Mouse (Mus musculus): Measurements from ENCODE around the gene Kcnip4. TPM values are rescaled to one million over a fixed set of nuclear protein-coding genes. Genes with fewer than 3 reads are reported as not detected.
A peak's percentile ranks its signal among the peaks of the same experiment; 100 is the strongest.

The Kcnip4 gene
- polyA plus RNA-seq, 1 experiment from 2014 or later: 0.51 TPM

DNA sequence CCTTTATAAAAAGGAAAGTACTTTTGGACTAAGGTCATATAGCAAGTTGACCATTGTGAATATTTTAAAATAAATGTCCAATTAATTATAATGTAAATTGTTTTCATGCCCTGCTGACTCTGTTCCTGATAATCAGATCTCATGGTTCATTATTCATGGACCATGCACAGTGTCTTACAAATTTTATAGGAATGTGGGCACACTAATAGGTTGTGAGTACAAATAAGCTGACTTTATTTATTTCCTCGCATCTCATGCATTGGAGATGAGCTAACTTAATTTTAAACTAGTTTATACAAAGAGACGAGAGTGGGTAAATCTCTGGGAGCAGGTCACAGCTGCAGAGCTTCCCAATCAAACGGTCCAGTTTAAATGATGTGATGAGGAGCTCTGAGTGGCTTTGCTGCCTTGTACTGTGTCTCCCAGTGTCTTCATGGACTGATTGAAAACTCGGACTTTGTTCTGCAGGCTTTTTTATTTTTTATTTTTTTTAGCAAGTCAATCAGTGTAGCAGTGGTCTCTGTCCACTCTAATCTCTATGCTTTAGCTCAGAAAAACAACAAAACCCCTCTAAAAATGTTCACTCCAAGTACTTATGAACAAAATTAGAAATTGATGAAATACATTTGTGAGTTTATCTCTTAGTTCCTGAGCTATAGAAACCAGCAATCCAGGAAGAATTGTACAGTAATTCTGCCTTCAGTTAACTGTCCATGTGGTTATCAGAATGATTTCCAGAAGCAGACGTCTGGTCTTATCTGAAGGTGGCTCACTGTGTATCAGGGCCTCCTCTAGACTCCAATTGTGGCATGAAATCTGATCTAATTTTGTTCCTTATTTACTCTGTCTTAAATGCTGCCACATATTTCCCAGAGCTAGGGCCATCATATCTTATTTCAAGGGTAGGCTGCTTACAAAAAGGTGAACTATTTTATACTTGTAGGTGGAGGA is 979.6 kb downstream of the Kcnip4 start:
- WGBS: 45% methylated on average over 5 of the region's 5 CpGs
- no peaks in the 10 kb centered on the region for H3K27me3 ChIP-seq (replicated peaks)
- no peak overlapping the region for H3K4me3 ChIP-seq
- no peaks in the 10 kb centered on the region for H3K4me1 ChIP-seq
- no peaks in the 10 kb centered on the region for H3K36me3 ChIP-seq
- no peaks in the 10 kb centered on the region for H3K9me3 ChIP-seq
- no peak overlapping the region for H3K9ac ChIP-seq
- H3K4me2 ChIP-seq: no peak overlapping the region
- ATAC-seq (ENCODE audit: extremely low read depth, insufficient number of reproducible peaks, low FRiP score, low TSS enrichment): no peak
- no peak overlapping the region for H3K27ac ChIP-seq (replicated peaks)

DNA sequence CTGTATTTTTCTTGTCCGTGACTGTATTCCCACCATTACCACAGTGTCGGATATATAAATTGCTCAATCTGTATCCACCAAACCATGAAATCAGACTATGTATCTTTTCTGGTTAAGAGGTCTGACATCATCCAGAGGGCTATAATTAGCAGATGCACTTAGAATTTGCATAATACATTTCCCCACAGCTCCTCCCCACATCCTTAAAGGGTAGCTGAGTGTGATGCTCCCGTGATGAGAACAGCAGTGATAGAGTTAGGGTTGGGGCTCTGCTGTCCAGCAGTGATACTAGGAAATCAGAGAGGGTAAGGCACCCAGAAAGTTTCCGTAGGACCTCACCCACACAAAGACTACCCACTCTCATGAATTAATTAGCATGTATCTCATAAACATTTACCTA is 1006.7 kb downstream of the Kcnip4 start:
- H3K4me2 ChIP-seq: no peak overlapping the region
- no peak for ATAC-seq (ENCODE audit: extremely low read depth, insufficient number of reproducible peaks, low FRiP score, low TSS enrichment)
- no peak overlapping the region for H3K9ac ChIP-seq
- no peaks in the 10 kb centered on the region for H3K9me3 ChIP-seq
- H3K36me3 ChIP-seq: no peaks in the 10 kb centered on the region
- no peak overlapping the region for H3K27ac ChIP-seq (replicated peaks)
- 76% methylated on average over 4 of the region's 4 CpGs for WGBS
- no peak overlapping the region for H3K4me3 ChIP-seq
- no peaks in the 10 kb centered on the region for H3K4me1 ChIP-seq
- H3K27me3 ChIP-seq (replicated peaks): no peaks in the 10 kb centered on the region

DNA sequence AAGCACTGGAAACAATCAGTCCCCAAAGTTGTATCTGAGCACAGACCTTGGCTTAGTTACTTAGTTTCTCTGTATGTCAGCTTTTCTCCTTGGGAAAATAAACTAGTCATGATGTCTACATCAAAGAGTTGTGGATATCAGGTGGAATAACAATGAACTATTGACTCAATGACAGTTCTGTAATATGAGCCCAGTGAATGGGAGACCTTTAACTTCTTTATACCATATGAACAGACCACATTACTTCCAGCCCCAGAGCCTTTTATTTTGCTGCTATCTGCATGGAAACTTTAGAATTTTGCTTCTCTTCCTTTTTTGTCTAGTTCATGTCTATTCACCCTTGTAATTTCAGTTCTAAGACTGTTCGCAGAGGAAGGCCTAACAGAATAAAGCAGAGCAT is 1011.4 kb downstream of the Kcnip4 start:
- no peak for ATAC-seq (ENCODE audit: extremely low read depth, insufficient number of reproducible peaks, low FRiP score, low TSS enrichment)
- no peak overlapping the region for H3K9ac ChIP-seq
- H3K36me3 ChIP-seq: no peaks in the 10 kb centered on the region
- no peaks in the 10 kb centered on the region for H3K27me3 ChIP-seq (replicated peaks)
- H3K4me1 ChIP-seq: peaks cover 12% of the 10 kb centered on the region
- no peaks in the 10 kb centered on the region for H3K9me3 ChIP-seq
- no peak overlapping the region for H3K4me2 ChIP-seq
- 71% methylated on average over 1 of the region's 1 CpGs for WGBS
- H3K4me3 ChIP-seq: no peak overlapping the region
- no peak overlapping the region for H3K27ac ChIP-seq (replicated peaks)

DNA sequence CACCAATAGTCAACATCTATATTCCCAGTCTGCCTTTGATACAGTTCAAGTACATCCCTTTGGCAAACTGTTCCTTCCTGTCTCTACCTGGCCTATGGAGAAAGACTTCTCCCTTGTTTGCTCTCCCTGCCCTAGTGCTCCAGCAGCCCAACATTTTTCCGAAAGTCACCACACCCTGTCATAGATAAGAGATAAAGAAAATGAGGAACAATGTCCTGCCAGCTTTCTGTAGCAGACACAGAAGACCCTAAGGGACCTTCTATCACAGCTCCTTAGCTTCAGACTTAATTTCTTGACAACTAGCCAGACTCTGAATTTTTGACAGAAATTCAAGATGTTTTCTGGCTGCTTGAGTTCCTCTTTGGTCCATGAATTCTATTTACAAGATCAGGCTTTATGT is 1013.4 kb downstream of the Kcnip4 start:
- peaks cover 12% of the 10 kb centered on the region for H3K4me1 ChIP-seq
- no peak overlapping the region for H3K4me3 ChIP-seq
- no peak overlapping the region for H3K27ac ChIP-seq (replicated peaks)
- H3K36me3 ChIP-seq: no peaks in the 10 kb centered on the region
- no peak overlapping the region for H3K4me2 ChIP-seq
- WGBS: 13% methylated on average over 1 of the region's 1 CpGs
- H3K27me3 ChIP-seq (replicated peaks): no peaks in the 10 kb centered on the region
- H3K9me3 ChIP-seq: no peaks in the 10 kb centered on the region
- H3K9ac ChIP-seq: no peak overlapping the region
- ATAC-seq (ENCODE audit: extremely low read depth, insufficient number of reproducible peaks, low FRiP score, low TSS enrichment): no peak

DNA sequence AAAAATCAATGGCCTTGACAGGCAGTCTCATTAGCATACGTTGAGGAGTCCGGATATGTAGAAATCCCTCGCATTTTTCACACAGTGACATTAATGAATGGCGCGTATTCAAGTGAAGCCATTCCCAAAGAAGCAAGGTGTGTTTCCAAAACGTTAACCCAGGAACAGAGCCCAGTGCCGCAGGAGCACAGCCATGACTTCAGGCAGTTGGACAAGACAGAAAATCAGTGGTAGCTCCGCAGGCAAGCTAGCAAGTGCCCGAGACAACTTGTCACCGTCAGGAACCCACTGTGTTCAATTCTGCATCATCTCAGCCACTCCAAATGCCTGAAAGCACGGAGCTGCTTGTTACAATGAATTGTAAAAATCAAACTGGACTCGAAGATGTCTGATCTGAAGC is 1014.5 kb downstream of the Kcnip4 start:
- H3K4me2 ChIP-seq: no peak overlapping the region
- 71% methylated on average over 12 of the region's 12 CpGs for WGBS
- no peaks in the 10 kb centered on the region for H3K27me3 ChIP-seq (replicated peaks)
- H3K9me3 ChIP-seq: no peaks in the 10 kb centered on the region
- no peak for ATAC-seq (ENCODE audit: extremely low read depth, insufficient number of reproducible peaks, low FRiP score, low TSS enrichment)
- peaks cover 12% of the 10 kb centered on the region for H3K4me1 ChIP-seq
- H3K36me3 ChIP-seq: no peaks in the 10 kb centered on the region
- no peak overlapping the region for H3K9ac ChIP-seq
- no peak overlapping the region for H3K4me3 ChIP-seq
- no peak overlapping the region for H3K27ac ChIP-seq (replicated peaks)

DNA sequence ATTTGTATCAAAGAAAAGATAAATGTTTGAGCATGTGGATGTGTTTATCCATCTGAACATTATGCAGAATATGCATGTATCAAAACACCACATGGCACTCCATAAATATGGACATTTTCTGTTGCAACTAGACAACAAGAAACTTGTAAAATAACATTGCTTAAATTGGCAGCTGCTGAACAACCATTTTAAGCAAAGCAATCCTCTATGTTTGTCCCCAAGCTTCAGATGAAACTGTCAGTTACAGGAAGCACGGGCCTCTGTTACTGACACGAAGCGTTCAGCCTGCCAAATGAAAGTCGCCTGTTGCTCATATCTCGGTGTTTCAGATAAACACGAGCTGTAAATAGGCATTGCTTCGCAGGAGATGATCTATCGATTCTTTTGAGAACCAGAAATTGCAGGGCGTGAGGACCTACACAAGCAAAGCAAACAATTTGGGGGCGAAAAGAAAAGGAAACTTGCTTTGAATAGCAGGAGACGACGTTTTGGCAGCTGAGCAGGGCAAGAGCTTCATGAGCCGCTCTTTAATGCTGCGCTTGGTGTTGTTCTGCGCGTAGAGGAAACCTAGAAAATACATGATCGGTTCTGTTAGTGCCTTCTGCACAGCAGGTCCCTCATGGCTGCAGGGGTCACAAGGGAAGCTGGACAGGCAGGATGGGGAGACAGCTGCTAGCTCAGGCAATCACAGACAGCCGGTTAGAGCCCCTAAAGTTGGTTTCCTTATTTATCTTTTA is 1015.3 kb downstream of the Kcnip4 start:
- Histone ChIP-seq H3K4me3 (peak overlapping the region; percentile 46), H3K4me2 (peak overlapping the region; percentile 65), H3K9me3 (no peaks in the 10 kb centered on the region), H3K36me3 (no peaks in the 10 kb centered on the region), H3K27ac (replicated peaks) (no peak overlapping the region), H3K27me3 (replicated peaks) (no peaks in the 10 kb centered on the region), H3K4me1 (peaks cover 12% of the 10 kb centered on the region), H3K9ac (peak overlapping the region; percentile 71)
- 35% methylated on average over 18 of the region's 18 CpGs for WGBS
- ATAC-seq (ENCODE audit: extremely low read depth, insufficient number of reproducible peaks, low FRiP score, low TSS enrichment): no peak

DNA sequence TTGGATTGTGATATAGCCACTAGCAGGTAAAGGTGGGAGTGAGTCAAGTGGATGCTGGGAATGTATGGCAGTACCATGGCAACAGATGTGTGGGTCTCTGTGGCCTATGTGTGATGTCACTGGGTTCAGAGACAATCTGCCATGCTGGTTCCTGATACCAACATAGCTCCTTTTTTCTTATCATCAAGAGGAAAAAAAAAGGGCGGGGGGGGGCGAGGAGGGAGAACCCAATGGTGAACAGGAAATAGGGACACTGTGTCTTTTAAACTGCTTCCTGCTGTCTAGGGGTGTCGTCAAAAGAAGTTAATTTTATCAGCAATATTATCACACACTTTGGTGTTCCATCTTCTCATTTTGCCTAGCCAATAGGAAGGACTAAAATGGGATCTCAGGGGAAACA is 1021.6 kb downstream of the Kcnip4 start:
- Histone ChIP-seq H3K4me1 (no peaks in the 10 kb centered on the region), H3K36me3 (no peaks in the 10 kb centered on the region), H3K27me3 (replicated peaks) (no peaks in the 10 kb centered on the region), H3K27ac (replicated peaks) (no peak overlapping the region), H3K4me3 (no peak overlapping the region), H3K4me2 (no peak overlapping the region), H3K9ac (no peak overlapping the region), H3K9me3 (no peaks in the 10 kb centered on the region)
- no peak for ATAC-seq (ENCODE audit: extremely low read depth, insufficient number of reproducible peaks, low FRiP score, low TSS enrichment)
- 56% methylated on average over 3 of the region's 3 CpGs for WGBS

DNA sequence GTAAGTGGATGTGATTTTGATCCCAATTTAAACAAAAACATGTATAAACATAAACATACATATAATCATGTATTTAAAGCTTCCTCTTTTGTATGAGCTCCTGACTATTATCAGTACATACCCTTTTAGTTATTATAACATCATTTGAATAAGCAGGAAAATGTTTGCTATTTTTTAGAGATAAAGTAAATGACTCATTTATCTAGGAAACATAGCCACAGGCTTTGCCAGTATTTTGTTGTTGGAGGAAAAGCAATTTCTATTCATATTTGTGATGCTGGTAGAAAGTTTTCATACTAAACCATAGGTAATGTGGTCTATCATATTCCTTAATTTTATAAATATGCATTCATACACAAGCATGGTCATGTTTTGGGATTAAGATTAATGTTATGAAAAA is 1022.3 kb downstream of the Kcnip4 start:
- Histone ChIP-seq H3K36me3 (no peaks in the 10 kb centered on the region), H3K27ac (replicated peaks) (no peak overlapping the region), H3K4me2 (no peak overlapping the region), H3K9ac (no peak overlapping the region), H3K4me1 (no peaks in the 10 kb centered on the region), H3K9me3 (no peaks in the 10 kb centered on the region), H3K4me3 (no peak overlapping the region), H3K27me3 (replicated peaks) (no peaks in the 10 kb centered on the region)
- ATAC-seq (ENCODE audit: extremely low read depth, insufficient number of reproducible peaks, low FRiP score, low TSS enrichment): no peak

DNA sequence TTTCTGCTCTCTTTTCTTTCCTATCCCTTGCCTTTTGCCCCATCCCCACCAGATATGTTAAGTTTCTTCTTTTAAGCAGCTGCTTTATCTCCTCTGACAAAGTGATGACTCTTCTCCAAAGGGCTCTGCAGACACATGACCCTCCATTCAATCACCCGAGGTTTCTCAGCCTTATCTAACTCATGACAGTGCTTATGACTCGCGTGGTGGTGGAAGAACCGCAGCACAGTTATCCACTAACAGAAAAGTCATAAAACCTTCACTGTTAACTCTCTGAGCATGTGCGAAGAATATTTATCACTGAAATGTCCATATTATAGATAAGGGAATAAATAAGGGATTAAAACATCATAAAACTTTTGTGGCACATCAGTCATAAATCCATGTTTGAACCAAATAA is 1024.5 kb downstream of the Kcnip4 start:
- Histone ChIP-seq H3K36me3 (no peaks in the 10 kb centered on the region), H3K27ac (replicated peaks) (no peak overlapping the region), H3K4me2 (no peak overlapping the region), H3K27me3 (replicated peaks) (no peaks in the 10 kb centered on the region), H3K9ac (no peak overlapping the region), H3K4me3 (no peak overlapping the region), H3K4me1 (no peaks in the 10 kb centered on the region), H3K9me3 (no peaks in the 10 kb centered on the region)
- ATAC-seq (ENCODE audit: extremely low read depth, insufficient number of reproducible peaks, low FRiP score, low TSS enrichment): no peak
- WGBS: 35% methylated on average over 5 of the region's 5 CpGs

DNA sequence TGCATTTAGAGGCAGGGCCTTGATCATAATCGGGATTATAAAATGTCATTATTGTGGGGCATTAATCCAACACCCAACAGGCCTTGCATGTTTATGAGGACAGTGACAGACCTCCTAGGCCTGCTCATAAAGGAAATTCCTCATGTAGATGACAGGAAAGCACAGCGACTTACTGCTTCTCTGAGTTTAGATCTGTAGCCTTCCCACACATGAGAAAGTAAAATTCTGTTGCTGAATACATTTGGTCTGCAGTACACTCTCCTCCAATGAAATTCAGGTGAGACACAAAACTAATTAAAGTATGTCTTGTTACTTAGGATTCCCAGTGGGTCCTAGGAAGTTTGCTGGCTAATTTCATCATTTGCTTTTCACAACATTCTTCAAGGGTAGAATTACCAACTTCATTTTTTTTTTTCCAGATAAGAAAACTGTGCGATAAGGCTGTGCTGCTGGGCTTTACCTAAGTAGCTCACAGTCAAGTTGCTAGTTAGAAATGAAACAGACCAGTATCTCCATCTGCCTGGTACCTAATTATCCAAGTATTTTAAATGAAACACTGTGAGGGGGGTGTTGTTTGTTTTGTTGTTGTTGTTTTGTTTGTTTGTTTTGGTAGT is 1033.7 kb downstream of the Kcnip4 start:
- Histone ChIP-seq H3K4me1 (no peaks in the 10 kb centered on the region), H3K27me3 (replicated peaks) (no peaks in the 10 kb centered on the region), H3K36me3 (no peaks in the 10 kb centered on the region), H3K9me3 (no peaks in the 10 kb centered on the region), H3K27ac (replicated peaks) (no peak overlapping the region), H3K4me3 (no peak overlapping the region), H3K9ac (no peak overlapping the region), H3K4me2 (no peak overlapping the region)
- no peak for ATAC-seq (ENCODE audit: extremely low read depth, insufficient number of reproducible peaks, low FRiP score, low TSS enrichment)
- WGBS: 61% methylated on average over 3 of the region's 3 CpGs

DNA sequence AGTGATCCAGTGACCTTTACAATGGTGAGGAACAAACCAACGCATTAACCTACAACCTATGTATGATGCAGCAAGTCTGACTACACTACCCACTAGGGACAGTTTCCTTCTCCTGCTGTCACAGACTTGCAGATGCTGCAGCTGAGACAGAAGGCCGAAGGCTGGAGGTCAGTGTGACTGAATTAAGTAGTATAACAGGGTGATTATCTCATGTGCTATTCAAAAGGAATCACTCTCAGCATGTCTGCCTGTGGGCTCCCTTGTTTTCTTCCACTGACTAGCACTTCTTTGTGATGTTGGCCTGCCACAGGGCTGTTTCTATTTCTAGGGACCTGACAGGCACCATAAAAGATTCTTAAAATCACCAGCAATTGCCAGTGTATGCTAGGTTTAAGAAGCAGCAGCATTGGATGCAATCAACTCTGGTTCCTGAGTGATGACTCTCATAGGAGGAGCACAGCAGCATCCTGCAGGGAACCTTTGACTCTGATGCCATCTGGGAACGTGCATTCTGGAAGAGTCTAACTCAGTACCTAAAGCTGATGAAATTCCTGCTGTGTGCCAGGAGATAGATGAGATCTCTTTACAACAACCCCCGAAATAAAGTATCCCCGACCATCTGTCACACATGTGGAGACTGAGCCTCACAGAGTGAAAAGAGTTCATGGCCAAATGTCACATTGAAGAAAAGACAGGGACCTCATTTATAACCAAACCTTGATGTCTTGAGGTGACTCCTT is 1035.0 kb downstream of the Kcnip4 start:
- no peak for ATAC-seq (ENCODE audit: extremely low read depth, insufficient number of reproducible peaks, low FRiP score, low TSS enrichment)
- Histone ChIP-seq H3K4me1 (no peaks in the 10 kb centered on the region), H3K36me3 (no peaks in the 10 kb centered on the region), H3K9ac (no peak overlapping the region), H3K4me2 (no peak overlapping the region), H3K27me3 (replicated peaks) (no peaks in the 10 kb centered on the region), H3K27ac (replicated peaks) (no peak overlapping the region), H3K9me3 (no peaks in the 10 kb centered on the region), H3K4me3 (no peak overlapping the region)
- WGBS: 45% methylated on average over 5 of the region's 5 CpGs
